Mouse (Mus musculus) midbrain, embryonic 11.5 days (tissue): ENCODE measurements around the gene Sfxn2. TPM values are rescaled to one million over a fixed set of nuclear protein-coding genes. Genes with fewer than 3 reads are reported as not detected.

Experiments used
- ATAC-seq: fragments of 200-750 bp; cut with Nextera tagmentation; 2 replicates; pipeline ENCODE4 v1.8.0; 2017; ENCODE audit warnings: moderate TSS enrichment, moderate library complexity; ENCODE audit not compliant: low FRiP score
- DNase-seq: peaks from one replicate; pipeline ENCODE4 v3.0.0; 2015; ENCODE audit warnings: low spot score; ENCODE audit errors: missing footprints
- H3K27ac ChIP-seq: fragments of 300-500 bp; sonication (generic); 2 replicates; pipeline ENCODE4 v1.5.1; 2014; ENCODE audit warnings: low read depth, low read length
- H3K27me3 ChIP-seq: fragments of 300-500 bp; sonication (generic); 2 replicates; pipeline ENCODE4 v1.6.1; 2014; ENCODE audit warnings: mild to moderate bottlenecking, low read length, moderate library complexity, mixed read lengths; ENCODE audit not compliant: control insufficient read depth, insufficient read depth
- H3K36me3 ChIP-seq: fragments of 300-500 bp; sonication (generic); 2 replicates; pipeline ENCODE4 v1.6.1; 2014; ENCODE audit warnings: mild to moderate bottlenecking, low read length, moderate library complexity, mixed read lengths; ENCODE audit not compliant: control insufficient read depth, insufficient read depth
- H3K4me1 ChIP-seq: fragments of 300-500 bp; sonication (generic); 2 replicates; pipeline ENCODE4 v1.6.1; 2014; ENCODE audit warnings: low read length; ENCODE audit not compliant: control insufficient read depth, insufficient read depth
- H3K4me2 ChIP-seq: fragments of 300-500 bp; sonication (generic); 2 replicates; pipeline ENCODE4 v1.6.1; 2014; ENCODE audit warnings: mild to moderate bottlenecking, moderate library complexity
- H3K4me3 ChIP-seq: fragments of 300-500 bp; sonication (generic); 2 replicates; pipeline ENCODE4 v1.5.1; 2014; ENCODE audit warnings: low read depth, low read length
- H3K9ac ChIP-seq: fragments of 300-500 bp; sonication (generic); 2 replicates; pipeline ENCODE4 v1.6.1; 2014; ENCODE audit warnings: low read length
- H3K9me3 ChIP-seq: fragments of 300-500 bp; sonication (generic); 2 replicates; pipeline ENCODE4 v1.6.1; 2016; ENCODE audit warnings: low read length; ENCODE audit not compliant: control insufficient read depth
- WGBS: fragments of 180-500 bp; shearing (Covaris S2); extraction: QIAGEN DNeasy Blood & Tissue Kit; methylation state at CpG from one replicate; pipeline ENCODE4 v1.1.7; 2014; 5-methylcytosine and 5-hydroxymethylcytosine counted together
- polyA plus RNA-seq: library from polyadenylated mRNA; unstranded; fragments of >200 nt; fragmentation: Nextera tagmentation; extraction: Ambion mirVana; gene quantifications from 2 replicates; pipeline ENCODE4 v1.2.1, GENCODE M21; 2014

The Sfxn2 gene
- polyA plus RNA-seq, 1 experiment from 2014 or later = 12.1 TPM

DNA sequence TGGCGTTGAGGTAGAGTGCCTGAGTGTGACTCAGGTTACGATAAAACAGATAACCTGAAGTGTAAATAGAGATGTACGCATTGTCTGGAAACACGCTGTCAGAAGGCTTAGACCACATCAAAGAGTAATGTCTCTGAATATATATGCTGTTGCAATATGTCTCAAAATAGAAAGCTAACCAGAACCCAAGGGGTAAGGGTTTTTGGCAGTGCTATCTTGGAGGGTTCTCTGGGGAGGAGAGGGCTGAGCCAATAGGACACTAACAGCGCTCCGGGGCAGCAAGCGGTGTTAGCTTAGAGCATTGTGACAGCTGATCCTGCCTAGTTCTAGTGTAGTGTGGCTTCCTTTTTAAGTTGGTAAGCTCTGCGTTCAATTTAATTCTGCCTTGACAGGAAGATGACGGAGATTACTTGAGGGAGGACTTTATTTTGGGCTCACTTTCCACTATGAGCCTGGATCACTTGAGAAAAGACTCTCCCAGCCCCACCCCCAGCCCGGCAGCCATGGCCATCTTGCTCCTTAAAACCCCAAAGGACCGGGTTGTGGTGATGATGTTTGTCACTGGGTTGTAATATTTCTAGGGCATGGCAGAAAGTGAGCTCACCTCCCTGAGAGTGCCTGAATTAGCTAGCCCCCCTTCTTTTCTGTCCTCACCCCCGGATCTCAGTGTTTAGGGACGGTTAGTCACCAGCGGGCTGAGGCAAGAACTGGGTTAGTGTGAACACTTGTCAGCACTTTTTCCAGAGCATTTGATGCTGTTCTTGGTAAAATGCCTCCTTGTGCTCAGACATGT, 47.0 kb downstream of the Sfxn2 start:
- 84% methylated on average over 14 of the region's 14 CpGs for WGBS
- DNase-seq (no peak), ATAC-seq (no peak)
- no peak overlapping the region for H3K4me2 ChIP-seq
- H3K27ac ChIP-seq = no peak overlapping the region
- peaks cover 46% of the 10 kb centered on the region for H3K4me1 ChIP-seq
- no peaks in the 10 kb centered on the region for H3K9me3 ChIP-seq
- no peaks in the 10 kb centered on the region for H3K27me3 ChIP-seq
- H3K9ac ChIP-seq = no peak overlapping the region
- H3K4me3 ChIP-seq = no peak overlapping the region
- peaks cover 4% of the 10 kb centered on the region; the same call in 1 of the 2 replicates for H3K36me3 ChIP-seq

DNA sequence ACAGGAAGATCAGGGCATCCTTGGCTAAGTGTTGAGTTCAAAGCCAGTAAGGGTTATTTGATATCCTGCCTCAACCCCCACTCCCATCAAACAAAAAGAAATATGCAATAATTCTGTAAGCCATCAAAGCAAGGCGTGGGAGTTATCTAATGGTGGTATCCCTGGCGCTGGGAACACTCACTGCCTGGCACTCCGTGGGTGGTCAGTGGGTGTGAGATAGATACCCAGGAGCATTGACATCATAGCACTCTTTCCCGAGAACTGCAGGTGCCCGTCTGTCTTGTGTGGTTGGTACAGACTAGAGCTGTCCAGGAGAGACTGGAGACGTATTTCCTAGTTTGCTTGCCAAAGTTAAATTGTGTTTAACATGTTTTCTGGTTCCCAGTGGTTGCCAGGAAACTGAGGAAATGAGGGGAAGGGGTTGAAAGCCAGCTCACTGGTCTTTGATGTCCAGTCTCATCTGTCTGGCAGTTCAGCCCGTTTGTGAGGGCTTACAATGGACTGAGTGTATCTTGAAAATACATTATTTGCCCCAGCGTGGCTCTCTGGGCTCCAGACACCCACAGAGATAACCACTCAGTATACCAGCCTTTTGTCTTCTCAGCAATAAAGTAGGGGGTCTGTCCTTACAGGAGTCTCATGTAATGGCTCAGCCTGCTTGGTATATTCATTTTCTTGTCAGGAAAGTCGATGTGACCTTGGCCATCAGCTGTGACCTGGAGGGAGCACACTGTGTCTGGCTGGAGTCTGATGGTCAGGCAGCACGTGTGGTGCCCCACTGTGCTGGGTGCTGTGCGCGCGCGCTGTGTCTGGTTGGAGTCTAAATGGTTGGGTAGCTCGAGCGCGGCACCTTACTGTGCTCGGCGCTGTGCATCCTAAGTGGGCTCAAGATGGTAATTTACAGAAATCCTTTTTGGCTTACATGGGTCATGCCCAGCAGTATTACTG, 48.3 kb downstream of the Sfxn2 start:
- DNase-seq = no peak
- Histone ChIP-seq H3K9me3 (no peaks in the 10 kb centered on the region), H3K36me3 (peaks cover 4% of the 10 kb centered on the region; the same call in 1 of the 2 replicates), H3K4me1 (peaks cover 46% of the 10 kb centered on the region), H3K27ac (peak overlapping the region; percentile 30; the same call in 1 of the 2 replicates), H3K9ac (no peak overlapping the region), H3K4me2 (no peak overlapping the region), H3K27me3 (no peaks in the 10 kb centered on the region), H3K4me3 (no peak overlapping the region)
- WGBS = 63% methylated on average over 19 of the region's 19 CpGs
- ATAC-seq = no peak

DNA sequence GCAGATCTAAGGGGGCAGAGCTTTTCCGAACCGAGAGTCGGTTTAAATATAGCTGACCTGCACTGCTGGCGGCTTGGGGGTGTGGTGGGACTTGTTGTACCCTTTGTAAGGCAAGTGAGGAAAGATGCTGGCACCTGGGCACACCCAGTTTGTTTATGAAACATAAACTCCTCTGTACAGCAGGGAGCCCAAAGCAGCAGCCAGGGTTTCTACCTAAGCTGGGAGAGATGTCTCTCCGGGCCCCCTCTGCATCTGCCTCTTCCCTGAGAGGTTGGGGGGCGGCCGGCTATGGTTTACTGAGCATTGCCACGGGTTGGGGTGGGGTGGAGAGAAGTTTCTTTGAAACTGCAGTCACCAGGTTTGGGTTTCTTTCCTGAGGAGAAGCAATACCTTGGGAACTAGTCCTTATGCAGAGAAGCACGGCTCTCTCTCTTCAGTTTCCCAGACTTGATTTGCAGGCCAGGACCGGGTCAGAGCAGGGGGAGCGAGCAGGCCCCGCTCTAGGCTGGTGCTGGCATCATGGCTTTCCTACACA, 49.6 kb downstream of the Sfxn2 start:
- Histone ChIP-seq H3K36me3 (peaks cover 4% of the 10 kb centered on the region; the same call in 1 of the 2 replicates), H3K9me3 (no peaks in the 10 kb centered on the region), H3K4me2 (peak overlapping the region; percentile 36; the same call in 1 of the 2 replicates), H3K9ac (peak overlapping the region; percentile 28; the same call in 1 of the 2 replicates), H3K27ac (peak overlapping the region; percentile 45), H3K27me3 (no peaks in the 10 kb centered on the region), H3K4me3 (no peak overlapping the region), H3K4me1 (peaks cover 51% of the 10 kb centered on the region)
- DNase-seq (peak; percentile 90), ATAC-seq (no peak)
- WGBS = 30% methylated on average over 12 of the region's 12 CpGs

DNA sequence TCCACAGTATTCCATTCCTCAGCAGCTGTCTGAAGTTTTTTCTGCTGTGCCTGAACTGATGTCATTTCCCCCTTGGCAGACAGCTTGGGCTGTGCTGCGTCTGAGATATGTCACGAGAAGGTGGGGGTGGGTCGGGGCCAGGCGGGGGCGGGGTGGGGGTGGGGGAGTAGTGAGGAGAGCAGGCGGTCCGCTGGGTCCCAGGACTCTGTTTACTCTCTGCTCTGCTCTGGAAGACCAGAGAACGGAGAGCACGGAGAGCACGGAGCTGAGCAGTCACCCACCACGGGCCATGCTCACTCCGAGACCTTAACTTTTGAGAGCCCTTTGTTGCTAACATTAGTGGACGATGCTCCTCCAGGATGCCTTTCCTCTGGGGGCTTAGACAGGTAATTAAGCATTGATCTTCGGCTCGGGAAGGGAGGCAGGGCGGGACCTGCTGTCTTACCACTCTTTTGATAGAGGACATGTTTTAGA, 50.1 kb downstream of the Sfxn2 start:
- Histone ChIP-seq H3K4me1 (peaks cover 55% of the 10 kb centered on the region), H3K9ac (peak overlapping the region; percentile 47; the same call in 1 of the 2 replicates), H3K36me3 (peaks cover 4% of the 10 kb centered on the region; the same call in 1 of the 2 replicates), H3K4me3 (peak overlapping the region; percentile 10; the same call in 1 of the 2 replicates), H3K27ac (peak overlapping the region; percentile 45; the same call in 1 of the 2 replicates), H3K9me3 (no peaks in the 10 kb centered on the region), H3K4me2 (peak overlapping the region; percentile 36), H3K27me3 (no peaks in the 10 kb centered on the region)
- ATAC-seq = peak; percentile 73
- DNase-seq = peak; percentile 89
- WGBS = 3% methylated on average over 16 of the region's 16 CpGs

DNA sequence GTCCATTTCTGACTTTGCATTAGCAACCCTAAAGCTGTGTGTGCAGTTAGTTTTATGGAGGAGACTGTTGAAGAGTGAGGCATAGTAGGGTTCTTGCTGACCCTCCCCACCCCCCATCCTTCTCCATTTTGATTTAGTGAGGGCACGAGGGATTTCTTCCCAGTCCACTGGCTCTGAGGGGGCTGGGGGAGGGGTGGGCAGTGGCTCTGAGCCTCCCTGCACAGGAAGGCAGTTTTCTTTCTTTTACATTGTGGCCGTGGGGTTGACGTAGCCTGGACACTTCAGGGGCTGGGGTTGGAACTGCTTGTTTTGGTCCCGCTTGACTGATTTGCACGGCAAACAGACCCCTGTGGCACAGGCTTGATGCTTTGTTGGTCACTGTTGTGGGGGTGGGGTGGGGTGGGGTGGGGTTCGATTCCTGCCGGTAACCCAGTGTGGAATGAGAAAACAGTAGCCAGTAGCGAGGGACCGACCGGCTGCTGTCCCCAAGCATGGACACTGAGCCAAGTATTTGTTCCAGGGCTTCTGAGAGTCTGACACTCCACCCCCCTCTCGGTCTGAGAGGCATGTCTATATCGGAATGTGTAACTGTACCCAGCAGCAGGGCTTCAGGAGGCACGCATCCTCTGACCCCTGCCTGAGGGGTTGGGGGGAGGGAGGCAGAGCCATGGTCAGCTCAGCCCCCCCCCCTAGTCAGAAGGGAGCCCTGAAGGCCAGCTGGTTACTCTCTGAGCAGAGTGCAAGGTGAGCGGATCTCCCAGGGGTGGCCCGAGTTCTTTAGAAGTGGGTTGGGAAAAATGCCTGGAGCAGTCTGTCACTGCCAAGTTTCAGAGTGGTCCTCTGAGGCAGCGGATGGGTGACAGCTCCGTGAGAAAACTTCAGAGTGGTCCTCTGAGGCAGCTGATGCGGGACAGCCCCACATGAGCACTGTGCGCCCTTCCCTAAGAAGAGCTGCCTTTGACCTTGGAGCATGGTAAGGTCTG, 50.9 kb downstream of the Sfxn2 start:
- peak overlapping the region; percentile 44; the same call in 1 of the 2 replicates for H3K27ac ChIP-seq
- peak overlapping the region; percentile 47 for H3K9ac ChIP-seq
- peak overlapping the region; percentile 36 for H3K4me2 ChIP-seq
- peaks cover 57% of the 10 kb centered on the region for H3K4me1 ChIP-seq
- peaks cover 4% of the 10 kb centered on the region; the same call in 1 of the 2 replicates for H3K36me3 ChIP-seq
- DNase-seq = peak; percentile 90
- H3K27me3 ChIP-seq = no peaks in the 10 kb centered on the region
- H3K4me3 ChIP-seq = peak overlapping the region; percentile 10
- ATAC-seq = peak; percentile 47; the same call in 1 of the 2 replicates
- no peaks in the 10 kb centered on the region for H3K9me3 ChIP-seq
- WGBS = 24% methylated on average over 19 of the region's 19 CpGs

DNA sequence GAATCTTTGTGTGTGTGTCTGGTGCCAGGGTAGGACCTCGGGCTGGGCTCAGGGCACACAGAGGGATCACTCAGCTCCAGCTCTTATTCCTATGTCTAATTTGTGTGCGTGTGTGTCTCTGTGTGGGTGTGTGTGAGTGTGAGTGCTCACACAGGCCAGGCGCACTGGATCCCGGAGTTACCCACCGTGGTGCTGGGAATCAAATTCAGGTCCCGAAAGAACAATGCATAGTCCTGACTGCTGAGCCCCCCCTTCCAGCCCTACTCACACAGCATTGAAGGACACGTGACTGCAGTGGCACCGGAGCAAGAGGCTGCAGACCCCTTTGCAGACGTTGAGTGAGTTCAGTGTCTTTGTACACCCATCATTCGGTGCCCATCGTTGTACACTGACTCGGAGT, 51.9 kb downstream of the Sfxn2 start:
- Histone ChIP-seq H3K4me2 (no peak overlapping the region), H3K27ac (no peak overlapping the region), H3K4me3 (no peak overlapping the region), H3K9me3 (no peaks in the 10 kb centered on the region), H3K9ac (no peak overlapping the region), H3K36me3 (peaks cover 4% of the 10 kb centered on the region; the same call in 1 of the 2 replicates), H3K4me1 (peaks cover 57% of the 10 kb centered on the region), H3K27me3 (no peaks in the 10 kb centered on the region)
- ATAC-seq = no peak
- DNase-seq = no peak
- WGBS = 92% methylated on average over 12 of the region's 12 CpGs

DNA sequence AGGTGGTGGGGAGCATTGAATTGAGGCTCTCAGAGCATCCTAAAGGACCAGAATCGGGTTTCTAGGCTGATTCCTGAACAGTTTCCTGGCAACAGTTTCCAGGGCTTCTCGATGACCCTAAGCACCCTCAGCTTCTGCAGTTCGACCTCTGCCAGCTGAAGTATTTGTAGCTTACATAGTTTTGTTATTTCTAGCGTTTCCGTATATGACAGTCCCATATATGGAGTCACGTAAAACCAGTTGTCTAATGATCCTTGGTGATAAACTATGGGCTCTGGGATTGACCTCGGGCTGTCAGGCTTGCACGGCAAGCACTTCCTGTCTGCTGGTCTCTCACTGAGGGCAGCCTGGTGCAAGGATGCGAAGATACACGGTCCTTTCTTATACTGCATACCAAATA, 52.4 kb downstream of the Sfxn2 start:
- ATAC-seq (no peak), DNase-seq (no peak)
- Histone ChIP-seq H3K36me3 (peaks cover 4% of the 10 kb centered on the region; the same call in 1 of the 2 replicates), H3K4me2 (no peak overlapping the region), H3K27me3 (no peaks in the 10 kb centered on the region), H3K27ac (no peak overlapping the region), H3K9me3 (no peaks in the 10 kb centered on the region), H3K9ac (no peak overlapping the region), H3K4me3 (no peak overlapping the region), H3K4me1 (peaks cover 52% of the 10 kb centered on the region)
- WGBS = 67% methylated on average over 10 of the region's 10 CpGs

DNA sequence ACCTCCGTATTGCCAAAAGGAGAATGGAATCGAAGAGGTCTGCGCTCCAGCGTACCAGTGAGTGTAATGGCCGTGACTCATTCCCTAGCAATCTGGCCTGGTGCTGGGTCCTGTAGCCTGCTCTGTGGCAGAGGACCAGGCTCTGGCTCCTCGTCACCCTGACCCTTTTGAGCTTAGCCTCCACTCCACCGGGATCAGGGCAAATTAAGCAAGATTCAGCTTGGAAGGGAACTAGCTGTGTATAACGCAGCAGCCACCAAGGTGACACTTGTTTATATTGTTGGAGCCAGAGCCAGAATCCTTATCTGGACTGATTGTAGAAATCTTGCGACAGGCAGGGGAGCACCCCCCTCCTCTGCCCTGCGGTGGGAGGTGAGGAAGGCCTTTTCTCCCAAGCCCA, 55.2 kb downstream of the Sfxn2 start:
- DNase-seq (no peak), ATAC-seq (no peak)
- H3K4me3 ChIP-seq = no peak overlapping the region
- H3K9ac ChIP-seq = no peak overlapping the region
- no peaks in the 10 kb centered on the region for H3K9me3 ChIP-seq
- H3K4me2 ChIP-seq = no peak overlapping the region
- H3K4me1 ChIP-seq = peaks cover 26% of the 10 kb centered on the region
- peaks cover 4% of the 10 kb centered on the region; the same call in 1 of the 2 replicates for H3K36me3 ChIP-seq
- H3K27me3 ChIP-seq = no peaks in the 10 kb centered on the region
- no peak overlapping the region for H3K27ac ChIP-seq
- WGBS = 85% methylated on average over 10 of the region's 10 CpGs
